Mouse (Mus musculus) lung, adult 2 months (tissue): ENCODE data around the gene Btk.

Experiments
- CTCF ChIP-seq: fragments of 200-500 bp; IDR thresholded peaks from 2 replicates; pipeline ENCODE4 v1.5.1; 2011; ENCODE audit warnings: mild to moderate bottlenecking, low read length, control low read depth; ENCODE audit not compliant: insufficient read depth
- POLR2A ChIP-seq: fragments of 200-500 bp; IDR thresholded peaks from 2 replicates; pipeline ENCODE4 v1.6.1; 2011; ENCODE audit warnings: low read depth, mild to moderate bottlenecking, control low read depth, low read length, borderline replicate concordance; ENCODE audit errors: extremely low read depth

- TF ChIP-seq POLR2A: no peak
- no peak for TF ChIP-seq CTCF
Measured at GRCm38 (mm10) chrX:134586447-134586846, 3.1 kb upstream of the Btk start.
